Mouse (Mus musculus): ENCODE results near the gene Casz1. TPM values are rescaled to one million over a fixed set of nuclear protein-coding genes. Genes with fewer than 3 reads are reported as not detected.

Casz1 gene
- polyA plus RNA-seq, 1 experiment from 2014 or later = 4.9 TPM

Other genes starting within 250 kb of the Casz1 start
- 102 and 108 TPM in 2 replicates for gene Exosc10, start 246.0 kb upstream of the Casz1 start, polyA plus RNA-seq (2014; fragmentation: Nextera tagmentation; extraction: Ambion mirVana)
- gene Srm, start 212.9 kb upstream of the Casz1 start, polyA plus RNA-seq (2014; fragmentation: Nextera tagmentation; extraction: Ambion mirVana) = 194 and 196 TPM in 2 replicates
- 0.17 and 0.35 TPM in 2 replicates for gene Masp2, start 201.9 kb upstream of the Casz1 start, polyA plus RNA-seq (2014; fragmentation: Nextera tagmentation; extraction: Ambion mirVana)
- gene Tardbp, start 177.4 kb upstream of the Casz1 start, polyA plus RNA-seq (2014; fragmentation: Nextera tagmentation; extraction: Ambion mirVana) = 179 and 211 TPM in 2 replicates
- not detected in 2 replicates for gene Gm572, start 161.1 kb upstream of the Casz1 start, polyA plus RNA-seq (2014; fragmentation: Nextera tagmentation; extraction: Ambion mirVana)